Mouse (Mus musculus): Measurements from ENCODE around the gene Smtn.

- no peak for TF ChIP-seq CTCF (IDR thresholded peaks at IDR 0.05; ENCODE audit: insufficient read depth, low read depth, low read length)
- no peak for TF ChIP-seq POLR2A (IDR thresholded peaks at IDR 0.05; ENCODE audit: insufficient read depth, low read depth, low read length)
Measured at GRCm38 (mm10) chr11:3528208-3528607, 12.2 kb downstream of the Smtn start.
